Mouse (Mus musculus): ENCODE results near the gene Lsm11.

Gene Lsm11

DNA sequence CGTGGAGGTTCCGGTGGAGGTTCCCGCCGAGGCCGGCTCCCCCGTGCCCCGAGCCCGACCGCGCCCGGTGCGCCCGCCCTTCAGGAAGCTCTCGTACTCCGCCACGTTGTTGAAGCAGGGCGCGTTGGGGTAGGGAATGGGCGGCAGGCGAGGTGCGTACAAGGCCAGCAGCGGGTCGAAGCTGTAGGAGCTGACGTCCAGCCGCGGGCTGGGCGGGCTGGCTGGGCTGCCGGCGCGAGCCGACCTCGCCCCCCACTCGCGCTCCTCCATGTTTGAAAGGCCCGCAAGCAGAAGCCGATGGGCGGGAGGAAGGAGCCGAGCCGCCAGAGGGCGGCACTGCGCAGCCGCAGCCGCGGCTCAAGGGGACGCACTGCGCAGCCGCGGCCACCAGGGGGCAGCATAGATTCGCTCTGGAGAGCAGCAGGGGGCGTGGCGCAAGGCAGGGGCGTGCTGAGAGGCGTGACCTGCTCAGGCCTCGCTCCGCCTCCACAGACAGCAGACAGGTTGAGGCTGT is at the start of gene Lsm11:
TSS of gene Lsm11 (minus strand) at position 293 of the 514 bp plus-strand sequence.
- peak; percentile 91 for DNase-seq (ENCODE audit: low spot score)

DNA sequence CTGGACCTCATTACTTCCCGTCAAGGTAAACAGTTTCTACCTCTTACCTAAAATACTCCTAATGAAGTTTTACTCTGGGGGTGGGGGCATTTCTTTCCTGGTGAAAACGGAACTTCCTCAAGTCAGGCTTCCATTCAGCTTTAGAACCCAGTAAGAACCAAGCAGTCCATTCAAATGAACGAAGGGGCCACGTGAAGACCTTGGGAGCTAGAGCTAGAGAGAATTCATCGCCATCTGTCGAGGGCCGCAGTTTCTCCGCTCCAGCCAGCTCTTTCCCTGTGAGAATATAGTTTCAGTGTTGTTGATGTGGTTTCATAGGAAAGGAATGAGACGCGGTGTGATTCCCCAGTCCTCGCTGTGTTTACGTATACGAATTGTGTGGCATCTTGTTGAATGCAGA is 47.4 kb upstream of the Lsm11 start:
- DNase-seq (ENCODE audit: low spot score): no peak

DNA sequence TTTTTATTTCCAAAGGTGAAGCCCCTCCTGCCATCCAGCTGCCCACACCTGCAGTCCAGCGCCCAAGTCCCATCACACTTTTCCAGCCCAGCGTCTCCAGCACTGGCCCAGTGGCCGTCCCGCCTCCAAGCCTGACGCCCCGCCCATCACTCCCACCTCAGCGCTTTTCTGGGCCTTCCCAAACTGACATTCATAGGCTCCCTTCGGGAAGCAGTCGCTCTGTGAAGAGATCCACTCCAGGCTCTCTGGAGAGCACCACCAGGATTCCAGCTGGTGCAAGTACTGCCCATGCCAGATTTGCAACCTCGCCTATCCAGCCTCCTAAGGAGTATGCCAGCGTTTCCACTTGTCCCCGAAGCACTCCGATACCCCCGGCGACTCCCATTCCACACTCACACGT is 46.9 kb upstream of the Lsm11 start:
- no peak for DNase-seq (ENCODE audit: low spot score)

DNA sequence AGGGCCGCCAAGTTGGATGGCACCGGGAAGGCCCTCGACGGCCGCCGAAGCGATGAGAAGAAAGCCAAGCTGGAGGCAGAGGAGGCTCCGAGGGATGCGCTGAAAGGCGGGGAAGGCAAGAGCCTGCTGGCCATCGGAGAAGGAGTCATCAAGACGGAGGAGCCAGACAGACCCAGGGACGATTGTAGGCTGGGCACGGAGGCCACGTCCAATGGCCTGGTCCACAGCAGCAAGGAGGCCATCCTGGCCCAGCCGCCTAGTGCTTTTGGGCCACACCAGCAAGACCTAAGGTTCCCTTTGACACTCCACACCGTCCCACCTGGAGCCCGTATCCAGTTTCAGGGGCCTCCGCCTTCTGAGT is 36.1 kb upstream of the Lsm11 start:
- no peak for DNase-seq (ENCODE audit: low spot score)

DNA sequence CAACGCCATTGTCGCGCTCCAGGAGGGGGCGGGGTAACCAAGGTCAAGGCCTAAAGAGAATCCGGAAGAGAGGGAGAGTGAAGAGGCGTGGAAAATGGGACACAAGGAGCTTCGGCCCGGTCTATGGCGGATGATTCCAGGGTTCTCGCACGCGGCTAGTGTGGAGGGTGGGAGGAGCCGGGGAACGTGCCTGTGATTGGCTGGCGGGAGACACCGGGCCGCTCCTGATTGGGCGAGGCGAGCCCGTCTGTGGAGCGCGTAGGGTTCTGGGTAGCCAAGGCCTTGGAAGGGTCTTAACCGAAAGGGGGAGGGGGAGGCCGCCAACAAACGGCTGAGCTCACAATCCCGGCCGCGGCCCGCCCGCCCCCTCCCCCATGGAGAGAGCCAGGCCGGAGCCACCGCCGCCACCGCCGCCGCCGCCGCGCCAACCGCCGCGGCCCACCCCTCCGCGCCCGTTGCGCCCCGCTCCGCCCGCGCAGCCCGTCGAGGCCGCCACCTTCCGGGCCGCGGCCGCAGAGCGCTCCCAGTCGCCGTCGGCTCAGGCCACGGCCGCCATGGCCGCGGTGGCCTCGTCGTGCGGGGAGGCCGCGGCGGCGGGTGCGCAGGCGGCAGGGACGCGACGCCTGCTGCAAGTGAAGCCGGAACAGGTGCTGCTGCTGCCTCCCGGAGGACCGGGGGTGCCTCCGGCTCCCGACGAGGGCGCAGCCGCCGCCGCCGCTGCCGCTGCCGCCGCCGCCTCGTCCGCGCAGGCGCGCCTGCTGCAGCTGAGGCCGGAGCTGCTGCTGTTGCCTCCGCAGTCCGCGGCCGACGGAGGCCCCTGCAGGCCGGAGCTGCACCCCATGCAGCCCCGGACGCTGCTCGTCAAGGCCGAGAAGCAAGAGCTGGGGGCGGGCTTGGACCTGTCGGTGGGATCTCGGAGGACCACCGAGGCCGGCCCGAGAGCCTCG is 35.5 kb upstream of the Lsm11 start, which contains the start of gene Sox30:
TSS of gene Sox30 (plus strand) at position 365 of the 947 bp plus-strand sequence.
- DNase-seq (ENCODE audit: low spot score): no peak

DNA sequence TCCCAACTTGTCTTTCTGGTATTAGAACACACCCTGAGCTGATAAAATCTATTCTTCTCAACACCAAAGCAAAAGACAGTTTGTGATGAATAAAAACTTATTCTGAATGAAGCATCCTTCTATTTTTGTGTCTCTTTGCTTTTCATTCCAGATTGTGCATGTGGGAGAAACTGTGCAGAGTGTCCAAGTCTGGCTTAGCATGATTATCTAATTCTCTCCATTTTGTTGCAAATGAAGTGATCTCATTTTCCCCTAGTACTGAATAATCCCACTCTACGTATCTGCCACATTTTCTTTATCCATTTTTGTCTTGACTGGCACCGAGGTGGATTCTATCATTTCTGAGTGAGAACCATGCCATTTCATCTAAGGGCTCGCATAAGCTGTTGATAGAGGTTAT is 31.3 kb upstream of the Lsm11 start:
- no peak for DNase-seq (ENCODE audit: low spot score)

DNA sequence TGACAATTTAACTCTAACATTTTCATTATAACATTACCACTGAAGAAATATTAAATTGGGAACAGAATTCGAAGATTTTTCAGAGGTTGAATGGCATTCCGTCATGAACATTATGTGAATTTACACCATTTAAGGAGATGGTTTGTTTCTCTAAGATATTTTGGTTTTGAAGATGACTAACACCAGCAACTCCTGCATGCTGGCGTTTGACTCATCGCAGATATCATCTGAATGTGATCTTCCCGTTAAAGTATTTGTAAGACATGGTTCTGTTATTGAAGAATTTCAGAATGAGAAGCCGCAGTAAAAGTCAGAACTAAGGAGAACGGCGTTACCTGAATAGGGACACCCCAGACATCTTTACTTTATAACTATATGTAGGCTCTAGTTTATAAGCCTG is 29.7 kb upstream of the Lsm11 start:
- DNase-seq (ENCODE audit: low spot score): no peak

DNA sequence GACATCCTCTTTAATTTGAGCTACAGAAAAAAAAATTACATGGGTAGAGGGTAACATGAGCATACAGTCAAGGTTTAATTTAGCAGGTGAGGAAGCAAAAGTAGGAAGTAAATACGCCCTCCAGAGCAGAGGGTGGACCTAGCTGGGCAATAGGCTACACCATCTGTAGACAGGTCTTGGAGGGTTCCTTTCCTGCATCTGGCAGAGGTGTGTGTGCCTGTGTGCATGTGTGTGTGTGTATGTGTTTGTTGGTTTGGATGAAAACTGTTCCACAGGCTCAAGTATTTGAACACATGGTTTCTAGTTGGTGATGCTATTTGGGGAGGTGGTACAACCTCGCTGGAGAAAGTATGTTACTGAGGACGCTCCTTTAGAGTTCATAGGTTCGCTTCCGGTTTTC is 28.9 kb upstream of the Lsm11 start:
- no peak for DNase-seq (ENCODE audit: low spot score)

DNA sequence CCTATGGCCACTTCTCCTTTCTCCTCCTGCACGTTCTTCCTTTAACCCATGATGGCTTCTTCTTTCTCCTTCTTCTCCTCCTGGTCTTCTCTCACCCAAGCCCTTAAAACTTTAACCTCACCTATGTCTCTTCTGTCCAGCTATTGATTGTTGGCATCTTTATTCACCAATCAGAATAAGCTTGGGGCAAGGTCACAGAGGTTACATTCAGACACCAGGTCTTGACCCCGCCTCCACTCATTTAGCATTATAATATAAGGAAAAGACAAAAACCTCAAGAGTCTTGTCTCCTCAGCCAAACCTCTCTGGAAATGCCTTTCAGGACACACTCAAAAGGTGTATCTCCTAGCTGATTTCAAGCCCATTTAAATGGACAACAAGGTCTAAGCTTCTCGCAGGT is 23.7 kb upstream of the Lsm11 start:
- DNase-seq (ENCODE audit: low spot score): no peak

DNA sequence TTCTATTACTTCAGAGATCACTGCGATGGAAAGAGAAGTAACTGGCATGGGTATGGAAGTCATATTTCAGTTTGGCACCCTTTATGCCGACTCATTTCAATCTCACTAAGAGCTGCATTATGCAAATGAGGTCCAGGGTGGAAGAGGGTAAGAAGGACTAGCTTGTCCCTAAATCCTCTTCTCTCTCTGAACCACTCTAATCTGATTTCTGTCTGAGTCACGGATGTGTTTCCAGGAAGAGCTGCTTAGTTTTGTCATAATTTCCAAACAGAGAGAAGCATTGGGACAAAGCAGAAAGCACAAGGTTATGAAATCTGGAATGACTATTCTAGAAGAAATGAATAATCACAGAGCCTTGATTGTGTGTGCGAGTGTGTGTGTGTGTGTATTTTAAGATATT is 22.2 kb upstream of the Lsm11 start:
- no peak for DNase-seq (ENCODE audit: low spot score)

DNA sequence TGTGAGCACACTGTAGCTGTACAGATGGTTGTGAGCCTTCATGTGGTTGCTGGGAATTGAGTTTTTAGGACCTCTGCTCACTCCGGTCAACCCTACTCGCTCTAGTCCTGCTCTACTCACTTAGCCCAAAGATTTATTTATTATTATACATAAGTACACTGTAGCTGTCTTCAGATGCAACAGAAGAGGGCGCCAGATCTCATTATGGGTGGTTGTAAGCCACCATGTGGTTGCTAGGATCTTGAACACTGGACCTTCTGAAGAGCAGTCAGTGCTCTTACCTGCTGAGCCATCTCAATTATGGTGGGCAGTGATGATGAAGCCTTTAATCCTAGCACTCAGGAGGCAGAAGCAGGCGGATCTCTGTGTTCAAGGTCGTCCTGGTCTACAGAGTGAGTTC is 15.3 kb upstream of the Lsm11 start:
- no peak for DNase-seq (ENCODE audit: low spot score)

DNA sequence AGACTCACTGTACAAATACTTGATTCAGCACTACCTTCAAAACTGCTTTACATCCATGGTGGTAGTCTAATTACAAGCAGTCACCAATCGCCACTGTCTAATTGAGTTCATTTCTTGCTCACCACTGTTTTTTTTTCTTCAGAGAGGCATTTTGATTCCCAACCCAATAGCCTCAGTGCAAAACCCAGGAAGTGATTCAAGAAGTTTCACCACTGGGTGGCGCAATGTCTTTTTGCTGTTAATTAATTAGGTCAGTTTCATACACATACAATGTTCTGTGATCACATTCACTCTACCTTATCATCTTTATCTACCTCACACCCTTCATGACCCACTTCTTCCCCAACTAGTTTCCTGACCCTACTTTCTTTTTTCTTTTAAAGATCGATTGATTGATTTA is 14.9 kb upstream of the Lsm11 start:
- no peak for DNase-seq (ENCODE audit: low spot score)

DNA sequence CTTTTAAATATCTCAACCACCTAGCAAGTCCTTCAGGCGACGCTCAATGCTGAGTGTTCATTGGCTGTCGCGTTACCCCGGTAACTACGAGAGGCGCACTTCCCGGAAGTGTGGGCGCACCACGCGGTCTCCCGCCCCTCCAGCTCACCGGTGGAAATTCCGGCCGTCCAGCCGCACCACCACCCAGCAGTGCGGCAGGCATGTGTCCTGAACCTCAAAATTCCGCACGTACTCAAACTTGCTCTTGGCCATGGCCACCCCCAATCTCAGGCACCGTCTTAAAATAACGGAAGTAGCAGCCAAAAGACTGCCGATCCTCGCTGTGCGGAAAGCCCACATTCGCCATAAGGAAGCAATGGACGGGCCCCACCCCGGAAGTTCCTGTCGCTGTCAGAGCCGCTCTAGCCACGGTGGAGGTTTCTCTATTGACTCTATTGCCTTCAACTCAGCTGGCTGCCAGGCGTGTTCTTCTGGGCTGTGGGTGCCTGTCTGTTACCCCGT is 10.4 kb upstream of the Lsm11 start, which contains the start of gene Thg1l:
TSS of gene Thg1l (minus strand) at position 368 of the 501 bp plus-strand sequence.
- DNase-seq (ENCODE audit: low spot score): peak; percentile 48

DNA sequence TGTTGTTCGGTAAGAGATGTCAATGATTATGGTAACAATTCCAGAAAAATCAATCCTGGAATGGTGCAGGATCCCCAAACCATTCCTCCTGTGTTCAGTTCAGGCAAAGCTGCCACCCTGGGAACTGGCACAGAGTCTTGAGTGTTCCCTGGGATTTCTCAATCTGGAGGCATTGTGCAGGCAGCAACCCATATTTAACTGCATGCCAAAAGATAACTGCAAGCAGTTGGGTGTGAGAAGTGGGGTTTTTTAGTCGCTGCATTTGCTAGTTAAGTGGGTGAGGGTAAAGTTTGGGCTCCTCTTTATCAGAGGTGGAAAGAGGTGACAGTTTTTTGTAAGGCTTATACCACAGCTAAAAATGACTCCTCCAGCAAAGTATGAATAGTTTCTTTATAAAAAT is 2.8 kb upstream of the Lsm11 start:
- DNase-seq (ENCODE audit: low spot score): no peak

DNA sequence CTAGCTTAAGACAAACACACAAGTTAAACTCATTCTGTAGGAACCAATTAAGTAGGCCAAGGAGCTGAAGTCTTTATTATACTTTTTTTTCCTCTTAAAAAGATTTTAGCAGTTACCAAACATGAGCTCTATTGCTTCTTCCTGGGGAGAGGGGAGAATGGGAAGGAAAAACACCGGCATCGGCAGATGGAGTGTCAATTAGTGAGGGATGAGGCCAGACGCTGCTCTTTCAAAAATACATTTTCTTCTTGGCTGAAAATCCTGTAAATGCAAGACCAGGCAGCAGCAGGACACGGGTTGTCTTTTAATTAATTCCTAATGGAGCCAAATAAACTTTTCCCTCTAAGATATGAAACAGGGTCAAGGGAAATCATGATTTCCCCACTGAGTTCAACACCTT is 2.1 kb upstream of the Lsm11 start:
- DNase-seq (ENCODE audit: low spot score): no peak

DNA sequence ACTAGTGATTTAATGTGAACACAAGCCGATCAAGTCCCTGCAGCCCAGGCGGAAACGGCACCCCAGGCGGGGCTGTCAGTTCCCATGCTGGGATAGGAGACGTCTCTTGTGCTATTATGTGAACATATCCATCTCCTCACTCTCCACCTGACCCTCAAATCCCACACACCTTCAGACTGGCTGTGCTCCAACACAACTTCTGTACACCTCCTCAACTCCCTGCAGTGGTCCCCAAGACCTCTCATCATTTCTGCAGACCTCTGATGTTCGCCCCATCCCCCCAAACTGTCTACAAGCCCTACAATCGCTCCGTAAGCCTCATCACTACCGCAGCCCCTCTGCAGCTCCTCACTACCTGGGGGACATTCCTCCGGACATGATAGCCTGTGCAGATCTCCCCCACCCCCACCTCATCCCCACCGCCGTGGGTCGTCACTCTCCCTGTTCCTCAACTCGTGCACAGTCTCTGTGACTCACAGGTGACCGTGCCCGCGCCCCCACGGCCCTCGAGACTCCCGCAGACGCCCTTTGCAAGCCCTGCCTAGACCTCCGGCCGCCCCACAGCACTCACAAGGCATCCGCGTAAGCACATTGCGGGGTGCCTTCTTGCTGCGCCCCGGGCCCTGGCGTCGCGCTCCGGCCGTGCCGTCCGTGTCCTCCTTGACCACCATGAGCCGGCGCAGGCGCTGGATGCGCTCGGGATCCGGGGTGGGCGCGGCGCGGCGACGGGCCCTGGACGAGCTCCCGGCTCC is 668 bp downstream of the Lsm11 start:
- no peak for DNase-seq (ENCODE audit: low spot score)

DNA sequence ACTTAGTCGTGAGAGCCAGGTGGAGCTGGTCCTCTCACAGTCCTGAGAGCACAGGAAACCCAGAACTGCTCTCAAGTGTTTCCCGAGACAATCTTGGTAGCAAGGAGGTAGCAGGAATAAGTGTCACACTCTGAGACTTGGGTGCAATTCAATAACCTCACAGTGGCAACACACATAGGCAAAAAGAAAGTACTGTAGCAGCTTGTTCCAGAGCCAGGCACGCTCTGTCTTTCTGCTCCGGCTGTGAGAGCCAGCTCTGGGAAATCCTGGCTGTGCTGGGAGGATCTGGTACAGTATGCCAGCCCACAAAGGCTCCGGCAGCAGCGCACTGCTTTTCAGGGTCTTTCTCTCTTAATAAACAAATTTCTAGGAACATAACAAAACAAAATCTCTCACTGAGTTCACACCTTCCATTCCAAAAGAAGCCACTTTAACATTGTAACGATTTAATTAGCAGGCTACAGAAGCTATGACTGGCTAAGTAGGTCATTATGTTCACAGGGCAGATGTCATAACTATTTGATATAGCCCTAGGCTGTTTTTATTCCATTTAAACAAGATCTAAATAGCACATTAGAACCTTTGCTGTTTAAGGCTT is 1.5 kb downstream of the Lsm11 start:
- DNase-seq (ENCODE audit: low spot score): no peak

DNA sequence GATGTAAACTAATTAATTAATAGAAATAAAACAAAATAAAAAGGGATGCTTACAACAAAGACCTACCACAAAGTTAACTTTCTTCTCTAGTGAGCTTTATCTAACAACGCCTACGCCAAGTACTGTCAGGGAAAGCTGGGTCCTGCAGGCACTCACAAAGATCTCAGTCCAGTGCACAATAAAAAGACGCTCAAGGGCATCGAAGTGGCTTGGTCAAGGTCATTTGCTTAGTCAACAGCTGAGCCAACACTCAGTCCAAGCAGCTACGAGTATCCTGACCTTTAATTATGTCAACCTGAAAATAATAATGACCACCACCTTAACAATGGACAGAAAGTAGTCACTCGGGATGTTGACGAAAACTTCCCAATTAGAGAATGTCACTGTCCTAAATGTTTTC is 2.5 kb downstream of the Lsm11 start:
- no peak for DNase-seq (ENCODE audit: low spot score)

DNA sequence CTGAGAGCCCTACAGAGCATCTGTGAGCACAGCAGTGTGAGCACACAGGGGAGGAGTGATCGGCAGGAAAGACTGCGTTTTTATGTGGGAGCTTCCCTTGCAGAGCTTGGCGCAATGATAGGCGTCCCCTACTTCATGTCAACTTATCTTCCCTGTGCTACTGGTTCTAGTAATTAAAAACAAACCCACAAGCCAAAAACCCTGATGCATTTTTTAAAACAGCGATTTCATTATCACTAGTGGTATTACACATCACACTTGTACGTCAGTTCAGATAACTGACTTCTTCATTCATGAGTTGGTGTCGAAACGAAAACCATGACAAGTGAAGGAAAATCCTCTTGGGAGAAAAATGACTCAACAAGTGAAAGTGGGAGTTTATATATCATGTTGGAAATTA is 5.8 kb downstream of the Lsm11 start:
- DNase-seq (ENCODE audit: low spot score): no peak

DNA sequence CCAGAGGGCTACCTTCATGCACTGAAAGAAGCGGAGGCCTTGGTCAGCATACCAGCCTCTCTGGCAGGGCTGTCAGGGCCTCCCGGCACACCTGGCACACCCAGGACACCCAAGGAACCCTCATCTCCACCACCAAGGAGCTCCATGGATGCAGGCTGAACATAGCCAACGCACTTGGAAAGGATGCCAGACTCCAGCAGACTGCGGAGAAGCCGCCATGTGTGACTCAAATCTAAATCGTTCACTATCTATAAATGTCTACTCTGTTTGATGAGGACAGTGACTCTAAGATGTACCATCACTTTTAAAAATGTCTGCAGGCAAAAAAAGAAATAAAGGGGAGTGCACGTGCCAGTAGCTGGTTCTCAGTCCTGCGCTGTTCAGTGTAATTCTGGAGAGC is 7.3 kb downstream of the Lsm11 start:
- no peak for DNase-seq (ENCODE audit: low spot score)

DNA sequence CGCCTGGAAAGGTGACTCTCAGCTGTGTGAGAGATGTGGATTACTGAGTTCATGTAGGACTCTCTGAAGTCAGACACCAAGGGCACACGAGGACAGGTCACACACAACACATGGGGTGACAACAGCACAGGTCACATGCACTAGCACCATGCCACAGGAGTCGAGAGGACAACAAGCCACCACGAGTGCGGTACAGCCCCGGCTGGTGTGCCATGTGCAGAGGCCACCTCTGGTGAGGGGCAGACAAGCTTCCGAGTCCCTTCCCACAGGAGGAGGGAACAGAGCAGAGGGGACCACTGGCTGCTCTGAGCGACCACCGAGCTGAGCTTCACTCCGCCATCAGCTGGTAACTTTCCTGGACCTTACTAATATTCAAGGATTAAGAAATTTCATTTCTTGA is 12.0 kb downstream of the Lsm11 start:
- no peak for DNase-seq (ENCODE audit: low spot score)

DNA sequence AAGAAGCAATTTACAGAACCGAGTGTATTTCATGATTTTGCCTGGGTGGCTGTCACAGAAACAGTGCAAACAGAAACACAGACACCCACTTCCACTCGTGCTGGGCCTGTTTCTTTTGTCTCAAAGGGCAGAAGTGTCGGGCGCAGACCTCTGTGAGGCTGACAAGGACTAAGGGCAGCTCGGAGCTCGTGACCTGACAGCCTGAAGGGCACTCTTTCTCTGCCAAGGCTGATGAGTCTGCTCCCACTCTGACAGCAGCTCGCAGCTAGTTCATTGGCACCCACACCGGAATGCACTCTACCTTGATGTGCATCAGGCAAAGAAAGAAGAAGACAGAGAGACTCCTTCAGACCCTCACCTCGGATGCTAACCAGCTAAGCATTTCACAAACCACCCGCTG is 15.2 kb downstream of the Lsm11 start:
- DNase-seq (ENCODE audit: low spot score): no peak
